13 mouse cellular contexts compared by ENCODE assay signal in the genomic region with DNA sequence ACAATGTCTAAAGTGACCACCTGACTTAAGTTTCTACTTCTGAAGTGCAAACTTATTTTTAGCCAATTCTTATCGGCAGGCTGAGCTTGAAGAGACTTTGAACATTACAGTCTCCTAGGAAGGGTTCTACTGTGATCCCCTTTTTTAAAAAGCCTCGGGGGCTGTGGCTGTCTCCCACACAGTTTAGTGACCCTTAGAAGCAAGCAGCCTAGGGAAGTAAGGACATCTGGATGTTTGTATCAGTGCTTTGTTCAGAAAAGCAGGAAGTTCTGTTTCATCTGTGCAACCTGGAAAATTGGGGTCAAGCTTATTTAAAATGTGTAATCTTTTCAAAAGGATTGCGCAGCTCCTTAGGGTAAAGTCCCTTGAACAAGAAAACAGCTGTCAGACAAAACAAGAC. TPM values are rescaled to one million over a fixed set of nuclear protein-coding genes. Genes with fewer than 3 reads are reported as not detected.
DNase-seq lines count a peak whose midpoint lies in the region; ATAC-seq and TF ChIP-seq lines count a peak whose summit lies in the region.
"Had no signal": no experiment of that assay in that cellular context is flagged by ENCODE, and none has a peak within 500 bp of the region (broad histone marks: within the 10 kb centered on the region; RNA-seq: fewer than 3 reads in every experiment).

No protein-coding gene starts in this region.

- no peak for TF ChIP-seq CTCF in heart, adult 2 months (IDR thresholded peaks at IDR 0.05)
- no peak for TF ChIP-seq CTCF in spleen, adult 2 months (IDR thresholded peaks at IDR 0.05; ENCODE audit: extremely low read depth, insufficient read depth, insufficient read length, insufficient replicate concordance)
- TF ChIP-seq CTCF in intestine, postnatal 0 days (IDR thresholded peaks at IDR 0.05; ENCODE audit: low read depth), result no peak
- TF ChIP-seq CTCF in thymus, adult 2 months (IDR thresholded peaks at IDR 0.05; ENCODE audit: borderline replicate concordance, control insufficient read depth, extremely low read depth, insufficient read depth, low read length, poor library complexity), result no peak

- no peaks in the 10 kb centered on the region for H3K79me2 ChIP-seq in heart, adult 2 months (replicated peaks; ENCODE audit: control insufficient read depth, insufficient read depth, low read length)

- no peaks in the 10 kb centered on the region for H3K9me3 ChIP-seq in intestine, postnatal 0 days (ENCODE audit: control insufficient read depth)

- TF ChIP-seq EP300 in heart, adult 2 months (IDR thresholded peaks at IDR 0.05; ENCODE audit: insufficient read depth, low read depth, low read length), result no peak

- H3K4me2 ChIP-seq in intestine, postnatal 0 days (replicated peaks; ENCODE audit: low read depth), result peak overlapping the region; percentile 33; the same call in 1 of the 2 replicates

- intact Hi-C loops in heart, adult 2 months (cut with DNase I), result loop anchor here (10.0 kb wide), 1 partner anchor 46 kb away; no protein-coding TSS in a partner anchor

- H3K9ac ChIP-seq in heart, adult 2 months (ENCODE audit: low read depth, low read length), result no peak overlapping the region
- no peak overlapping the region for H3K9ac ChIP-seq in intestine, postnatal 0 days (ENCODE audit: low read depth, low read length)

- TF ChIP-seq POLR2A in heart, adult 2 months (IDR thresholded peaks at IDR 0.05; ENCODE audit: insufficient read depth, low read depth, low read length), result no peak
- TF ChIP-seq POLR2A in spleen, adult 2 months (IDR thresholded peaks at IDR 0.05; ENCODE audit: low read depth, low read length), result no peak
- TF ChIP-seq POLR2A in thymus, adult 2 months (IDR thresholded peaks at IDR 0.05; ENCODE audit: control insufficient read depth, extremely low read depth, insufficient read depth, low read length, poor library complexity), result no peak

- no peaks in the 10 kb centered on the region for H3K27me3 ChIP-seq in heart, adult 2 months (ENCODE audit: control insufficient read depth, insufficient read depth, low read length)
- no peaks in the 10 kb centered on the region for H3K27me3 ChIP-seq in spleen, adult 2 months (ENCODE audit: control insufficient read depth, insufficient read depth, low read length)
- H3K27me3 ChIP-seq in intestine, postnatal 0 days (replicated peaks; ENCODE audit: control insufficient read depth, insufficient read depth, low read length), result no peaks in the 10 kb centered on the region
- H3K27me3 ChIP-seq in thymus, adult 2 months (ENCODE audit: control insufficient read depth, insufficient read depth, low read length), result no peaks in the 10 kb centered on the region

- ATAC-seq in intestine, postnatal 0 days, result peak; percentile 46
- ATAC-seq: CD4-positive, CD25-positive, alpha-beta regulatory T cell, adult 4 months had no signal

- WGBS in heart, adult 2 months, result 11% methylated on average over 3 of the region's 3 CpGs
- 58% methylated on average over 3 of the region's 3 CpGs for WGBS in spleen, adult 2 months
- WGBS in intestine, postnatal 0 days, result 15% methylated on average over 3 of the region's 3 CpGs
- 55% methylated on average over 3 of the region's 3 CpGs for WGBS in thymus, adult 2 months

- H3K4me3 ChIP-seq in heart, adult 2 months, result no peak overlapping the region
- H3K4me3 ChIP-seq in spleen, adult 2 months (ENCODE audit: extremely low read depth, insufficient read depth, insufficient read length), result no peak overlapping the region
- H3K4me3 ChIP-seq in intestine, postnatal 0 days (ENCODE audit: low read depth, low read length), result no peak overlapping the region
- H3K4me3 ChIP-seq in thymus, adult 2 months (ENCODE audit: control insufficient read depth, insufficient read depth, low read length), result no peak overlapping the region

- no peak for DNase-seq in heart, adult 2 months
- no peak for DNase-seq in heart, postnatal 4 days
- no peak for DNase-seq in spleen, adult 2 months (ENCODE audit: low read depth in 1 of 2, low spot score in 2 of 2)
- no peak for DNase-seq in spleen, postnatal 10 days (ENCODE audit: low spot score in 2 of 2)
- no peak for DNase-seq in ovary, postnatal 36 days (ENCODE audit: low spot score)
- no peak for DNase-seq in cerebellum, postnatal 25 days
- DNase-seq in thymus, adult 2 months, result no peak
- DNase-seq: cerebellum, adult 9-11 months; lung, adult 18-20 months had no signal

- no peaks in the 10 kb centered on the region; the same call in 1 of the 2 replicates for H3K36me3 ChIP-seq in heart, adult 2 months (ENCODE audit: control insufficient read depth, insufficient read depth, low read length)
- H3K36me3 ChIP-seq in spleen, adult 2 months (ENCODE audit: control insufficient read depth, insufficient read depth, low read length), result no peaks in the 10 kb centered on the region
- H3K36me3 ChIP-seq in intestine, postnatal 0 days (ENCODE audit: control insufficient read depth, insufficient read depth), result no peaks in the 10 kb centered on the region
- H3K36me3 ChIP-seq in thymus, adult 2 months (ENCODE audit: control insufficient read depth, insufficient read depth, low read length), result no peaks in the 10 kb centered on the region

- H3K4me1 ChIP-seq in heart, adult 2 months (ENCODE audit: control insufficient read depth, insufficient read depth, low read length), result peaks cover 7% of the 10 kb centered on the region
- no peaks in the 10 kb centered on the region; the same call in 1 of the 2 replicates for H3K4me1 ChIP-seq in spleen, adult 2 months (ENCODE audit: control insufficient read depth, insufficient read depth, insufficient read length)
- peaks cover 6% of the 10 kb centered on the region for H3K4me1 ChIP-seq in intestine, postnatal 0 days (replicated peaks; ENCODE audit: control insufficient read depth, insufficient read depth, low read length)
- H3K4me1 ChIP-seq in thymus, adult 2 months (replicated peaks; ENCODE audit: control insufficient read depth, insufficient read depth, low read length), result no peaks in the 10 kb centered on the region

- peak overlapping the region; percentile 60 for H3K27ac ChIP-seq in heart, adult 2 months
- H3K27ac ChIP-seq in spleen, adult 2 months (ENCODE audit: insufficient read depth, low read length), result peak overlapping the region; percentile 22; the same call in 1 of the 2 replicates
- peak overlapping the region; percentile 51 for H3K27ac ChIP-seq in intestine, postnatal 0 days (ENCODE audit: low read depth, low read length)
- H3K27ac ChIP-seq in thymus, adult 2 months (ENCODE audit: control insufficient read depth, insufficient read depth, low read length), result no peak overlapping the region

RNA-seq across cellular contexts. Expression of gene Pla2g7, which starts 12.6 kb away (rescaled TPM):
- total RNA-seq in heart, adult 2 months (2021), result 1 to 10 TPM; 5.8 to 6.2 TPM
- polyA plus RNA-seq in heart, adult 2 months (2012; rRNA removed), result 3.5 and 5.3 TPM in 2 replicates
- 1 to 10 TPM; 3.0 TPM for total RNA-seq in heart, postnatal 4 days (2021)
- 15.1 and 19.0 TPM in 2 replicates for polyA plus RNA-seq in spleen, adult 2 months (2012; rRNA removed)
- 27.9 and 31.9 TPM in 2 replicates for polyA plus RNA-seq in intestine, postnatal 0 days (2015; fragmentation: Nextera tagmentation; extraction: Ambion mirVana)
- 6.7 and 9.0 TPM in 2 replicates for polyA plus RNA-seq in thymus, adult 2 months (2012; rRNA removed)

RNA-seq across cellular contexts. Expression of gene Ankrd66, which starts 37.0 kb away (rescaled TPM):
- total RNA-seq in heart, adult 2 months (2021), result not detected
- 0.25 TPM in 1 of 2 replicates, not detected in the other for polyA plus RNA-seq in heart, adult 2 months (2012; rRNA removed)
- not detected for total RNA-seq in heart, postnatal 4 days (2021)
- polyA plus RNA-seq in spleen, adult 2 months (2012; rRNA removed), result 0.06 TPM in 2 replicates
- polyA plus RNA-seq in intestine, postnatal 0 days (2015; fragmentation: Nextera tagmentation; extraction: Ambion mirVana), result 0.83 and 0.94 TPM in 2 replicates
- not detected in 2 replicates for polyA plus RNA-seq in thymus, adult 2 months (2012; rRNA removed)
- total RNA-seq: gastrocnemius, postnatal 10 days had no signal
- polyA plus RNA-seq: CD4-positive, CD25-positive, alpha-beta regulatory T cell, adult 4 months had no signal

RNA-seq across cellular contexts. Expression of gene Tdrd6, which starts 49.6 kb away (rescaled TPM):
- not detected for total RNA-seq in heart, adult 2 months (2021)
- polyA plus RNA-seq in heart, adult 2 months (2012; rRNA removed), result 0.02 and 0.03 TPM in 2 replicates
- under 1 TPM; 0.05 to 0.29 TPM for total RNA-seq in heart, postnatal 4 days (2021)
- not detected in 2 replicates for polyA plus RNA-seq in spleen, adult 2 months (2012; rRNA removed)
- 2.5 and 2.6 TPM in 2 replicates for polyA plus RNA-seq in intestine, postnatal 0 days (2015; fragmentation: Nextera tagmentation; extraction: Ambion mirVana)
- 0.01 TPM in 1 of 2 replicates, not detected in the other for polyA plus RNA-seq in thymus, adult 2 months (2012; rRNA removed)
- polyA plus RNA-seq: CD4-positive, CD25-positive, alpha-beta regulatory T cell, adult 4 months; stomach, embryonic 14.5 days had no signal
